Mouse (Mus musculus): ENCODE measurements around the gene Slc5a9. TPM values are rescaled to one million over a fixed set of nuclear protein-coding genes. Genes with fewer than 3 reads are reported as not detected.

Gene Slc5a9
- polyA plus RNA-seq, 1 experiment: not detected

Other genes with a start within 250 kb of the Slc5a9 start
- 13.6 and 14.5 TPM in 2 replicates for gene Spata6, start 182.9 kb downstream of the Slc5a9 start, polyA plus RNA-seq (2012; ENCODE audit: insufficient read depth, insufficient read length, missing spikeins)
- not detected in 2 replicates for gene Skint8, start 16.5 kb upstream of the Slc5a9 start, polyA plus RNA-seq (2012; ENCODE audit: insufficient read depth, insufficient read length, missing spikeins)
- gene Skint7, start 70.0 kb upstream of the Slc5a9 start, polyA plus RNA-seq (2012; ENCODE audit: insufficient read depth, insufficient read length, missing spikeins): not detected in 2 replicates
- gene Skint1, start 103.4 kb upstream of the Slc5a9 start, polyA plus RNA-seq (2012; ENCODE audit: insufficient read depth, insufficient read length, missing spikeins): not detected in 2 replicates
- not detected in 2 replicates for gene Skint4, start 169.1 kb upstream of the Slc5a9 start, polyA plus RNA-seq (2012; ENCODE audit: insufficient read depth, insufficient read length, missing spikeins)